Mouse (Mus musculus) cortical plate, adult 2 months (tissue): Measurements from ENCODE around the gene Krt82. TPM values are rescaled to one million over a fixed set of nuclear protein-coding genes. Genes with fewer than 3 reads are reported as not detected.

Experiments used
- H3K27ac ChIP-seq: fragments of 200-500 bp; 2 replicates; pipeline ENCODE4 v1.5.1; 2012; ENCODE audit warnings: low read length, control low read depth, inconsistent platforms; ENCODE audit not compliant: insufficient read depth
- H3K4me1 ChIP-seq: fragments of 200-500 bp; 2 replicates; pipeline ENCODE4 v1.6.1; 2011; ENCODE audit warnings: low read length; ENCODE audit not compliant: control insufficient read depth, insufficient read depth
- H3K4me3 ChIP-seq: fragments of 200-500 bp; 2 replicates; pipeline ENCODE4 v1.5.1; 2011; ENCODE audit warnings: mild to moderate bottlenecking, low read length, control low read depth; ENCODE audit not compliant: insufficient read depth
- CTCF ChIP-seq: fragments of 200-500 bp; IDR thresholded peaks from 2 replicates; pipeline ENCODE4 v1.5.1; 2011; ENCODE audit warnings: mild to moderate bottlenecking, control low read depth, low read length; ENCODE audit not compliant: insufficient read depth; ENCODE audit errors: extremely low read depth
- POLR2A ChIP-seq: fragments of 200-500 bp; IDR thresholded peaks from 2 replicates; pipeline ENCODE4 v1.6.1; 2011; ENCODE audit warnings: mild to moderate bottlenecking, low read length, control low read depth; ENCODE audit not compliant: insufficient read depth; ENCODE audit errors: extremely low read depth
- polyA plus RNA-seq: library from polyadenylated mRNA; depleted of rRNA; stranded (reverse); fragments of >200 nt; gene quantifications from 2 replicates; pipeline ENCODE4 v1.2.3, GENCODE M21; 2012; rRNA removed

The Krt82 gene
- not detected in 2 replicates for polyA plus RNA-seq

DNA sequence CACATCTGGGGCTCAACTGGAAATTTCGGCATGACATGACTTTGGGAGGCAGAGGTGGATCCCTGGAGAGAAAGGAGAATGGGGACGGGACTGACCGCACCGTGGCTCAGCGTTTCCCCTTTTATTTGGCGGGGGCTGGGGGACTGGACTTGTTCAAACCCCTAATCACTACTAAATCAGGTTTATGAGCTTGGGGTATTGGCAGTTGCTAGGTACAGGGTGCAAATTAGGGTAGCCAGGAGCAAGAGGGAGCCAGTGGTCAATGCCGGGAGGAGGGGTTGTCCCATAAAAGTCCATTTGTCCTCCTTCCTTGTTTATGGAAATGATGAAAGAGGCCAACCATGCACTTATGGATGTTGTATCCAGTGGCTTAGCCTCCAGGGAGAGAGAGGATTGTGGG lies at the start of gene Krt82:
TSS of gene Krt82 (minus strand) at position 101 of the 400 bp plus-strand sequence.
- H3K4me1 ChIP-seq: peaks cover 4% of the 10 kb centered on the region
- no peak for TF ChIP-seq POLR2A
- no peak for TF ChIP-seq CTCF
- no peak within 1 kb of the TSS for H3K4me3 ChIP-seq
- H3K27ac ChIP-seq: no peak within 1 kb of the TSS

DNA sequence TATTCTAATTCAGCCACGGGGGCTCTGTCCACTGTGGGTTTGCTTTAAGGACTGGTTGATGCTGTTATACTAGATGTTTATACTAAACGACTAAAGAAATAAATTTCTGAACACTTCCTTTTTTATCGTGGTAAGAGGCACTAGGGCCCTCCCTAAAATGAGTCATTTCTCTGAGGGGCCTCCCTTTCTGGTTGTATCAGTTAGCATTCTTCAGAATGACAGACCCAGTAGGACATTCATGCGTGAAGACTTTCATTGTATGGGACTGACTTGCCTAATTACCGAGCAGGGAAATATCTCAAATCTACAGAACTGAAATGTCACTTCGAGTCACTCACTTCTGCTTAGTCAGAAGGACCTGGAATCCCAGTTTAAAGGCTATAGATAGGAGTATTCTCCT lies 48.7 kb upstream of the Krt82 start:
- H3K4me1 ChIP-seq: no peaks in the 10 kb centered on the region
- no peak for TF ChIP-seq POLR2A
- no peak for TF ChIP-seq CTCF
- no peak overlapping the region for H3K27ac ChIP-seq
- H3K4me3 ChIP-seq: no peak overlapping the region

GRCm38 (mm10) chr15:101588216-101588615 lies 37.7 kb upstream of the Krt82 start:
- no peaks in the 10 kb centered on the region for H3K4me1 ChIP-seq
- H3K4me3 ChIP-seq: no peak overlapping the region
- no peak overlapping the region for H3K27ac ChIP-seq
- TF ChIP-seq POLR2A: no peak

GRCm38 (mm10) chr15:101584456-101584855 lies 34.0 kb upstream of the Krt82 start:
- Histone ChIP-seq H3K4me3 (no peak overlapping the region), H3K27ac (no peak overlapping the region)
- no peak for TF ChIP-seq CTCF
- TF ChIP-seq POLR2A: no peak

GRCm38 (mm10) chr15:101583211-101583965 lies 32.9 kb upstream of the Krt82 start:
- no peak for TF ChIP-seq CTCF
- TF ChIP-seq POLR2A: no peak
- no peak overlapping the region for H3K27ac ChIP-seq
- no peak overlapping the region for H3K4me3 ChIP-seq
- H3K4me1 ChIP-seq: no peaks in the 10 kb centered on the region

More at GRCm38 (mm10) chr15:101584456-101584855, 34.0 kb upstream of the Krt82 start:
- H3K4me1 ChIP-seq: no peaks in the 10 kb centered on the region

- Histone ChIP-seq H3K4me3 (no peak overlapping the region), H3K27ac (no peak overlapping the region), H3K4me1 (no peaks in the 10 kb centered on the region)
- TF ChIP-seq POLR2A: no peak
- TF ChIP-seq CTCF: no peak
These were observed 31.2 kb upstream of the Krt82 start for GRCm38 (mm10) chr15:101581701-101582100.

DNA sequence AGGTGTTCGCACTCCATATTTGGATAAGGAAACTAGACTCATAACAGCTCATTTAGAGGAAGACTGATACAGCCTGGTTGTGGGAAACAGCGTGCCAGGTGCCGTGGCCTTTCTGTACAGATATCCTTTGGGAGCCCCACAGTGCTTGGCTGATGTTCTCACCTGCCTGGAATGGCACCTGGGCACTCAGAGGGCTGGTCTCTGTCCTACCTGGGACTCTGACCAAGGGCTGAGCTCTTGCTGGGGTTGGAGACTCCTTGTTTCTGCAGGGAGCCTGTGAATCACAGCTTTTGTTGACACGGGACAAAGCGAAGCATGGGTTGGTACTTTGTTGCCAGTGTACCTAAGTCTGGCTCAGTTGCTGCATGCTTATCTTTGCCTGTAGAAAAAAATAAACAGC lies 25.0 kb upstream of the Krt82 start:
- Histone ChIP-seq H3K4me3 (no peak overlapping the region), H3K4me1 (no peaks in the 10 kb centered on the region), H3K27ac (no peak overlapping the region)
- no peak for TF ChIP-seq CTCF
- TF ChIP-seq POLR2A: no peak

DNA sequence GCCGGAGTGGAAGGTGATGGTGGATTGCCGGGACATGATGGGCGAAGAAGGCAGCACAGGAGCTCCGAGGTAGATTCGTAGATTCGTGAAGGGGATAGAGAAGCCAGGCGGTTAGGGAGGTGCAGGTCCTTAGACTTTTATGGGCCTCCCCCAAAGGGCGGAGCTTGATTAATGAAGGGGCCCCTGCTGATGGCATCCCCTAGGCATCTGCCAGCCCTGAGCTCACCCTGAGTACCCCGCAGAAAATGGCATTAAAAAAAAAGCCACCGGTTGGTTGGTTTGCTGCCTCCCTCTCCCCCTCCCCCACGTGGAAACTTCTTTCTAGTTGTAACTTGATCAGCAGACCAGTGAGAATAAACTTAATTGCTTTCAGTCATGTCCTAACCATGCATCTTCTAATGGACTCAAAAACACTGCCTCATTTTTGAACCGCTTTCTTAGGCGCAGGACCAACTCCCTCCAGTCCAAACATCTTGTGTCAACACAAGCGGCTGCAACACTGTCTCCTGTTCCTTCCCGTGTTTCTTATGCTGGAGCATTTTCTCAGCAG lies 23.4 kb upstream of the Krt82 start, which contains the start of gene Krt75:
TSS of gene Krt75 (minus strand) at position 109 of the 550 bp plus-strand sequence.
- TF ChIP-seq POLR2A: no peak
- TF ChIP-seq CTCF: no peak
- Histone ChIP-seq H3K27ac (no peak within 1 kb of the TSS), H3K4me1 (no peaks in the 10 kb centered on the region), H3K4me3 (no peak within 1 kb of the TSS)

- TF ChIP-seq POLR2A (no peak), CTCF (peak; percentile 24; the same call in 1 of the 2 replicates)
- no peak overlapping the region for H3K27ac ChIP-seq
- no peaks in the 10 kb centered on the region for H3K4me1 ChIP-seq
- no peak overlapping the region for H3K4me3 ChIP-seq
These were observed 17.3 kb upstream of the Krt82 start for GRCm38 (mm10) chr15:101567780-101568179.

GRCm38 (mm10) chr15:101562850-101563249 lies 12.4 kb upstream of the Krt82 start, which contains the start of gene Krt90:
TSS of gene Krt90 (minus strand) at chr15:101562950.
- TF ChIP-seq POLR2A (no peak), CTCF (no peak)

More at GRCm38 (mm10) chr15:101562850-101563249, 12.4 kb upstream of the Krt82 start, which contains the start of gene Krt90:
- H3K27ac ChIP-seq: no peak within 1 kb of the TSS
- H3K4me3 ChIP-seq: no peak within 1 kb of the TSS
- no peaks in the 10 kb centered on the region for H3K4me1 ChIP-seq
